Mouse (Mus musculus) induced T-regulatory cell, adult 2 months (primary cell): ENCODE measurements around the gene Cant1.
"Not testable (repeated sequence)": the region's sequence is repeated elsewhere in the genome, so short reads cannot be mapped to it uniquely, and the experiment has no call there.

Source experiments
- DNase-seq: peaks from one replicate; pipeline ENCODE4 v3.0.0-alpha.2; 2012; ENCODE audit warnings: low read depth

Gene Cant1

DNA sequence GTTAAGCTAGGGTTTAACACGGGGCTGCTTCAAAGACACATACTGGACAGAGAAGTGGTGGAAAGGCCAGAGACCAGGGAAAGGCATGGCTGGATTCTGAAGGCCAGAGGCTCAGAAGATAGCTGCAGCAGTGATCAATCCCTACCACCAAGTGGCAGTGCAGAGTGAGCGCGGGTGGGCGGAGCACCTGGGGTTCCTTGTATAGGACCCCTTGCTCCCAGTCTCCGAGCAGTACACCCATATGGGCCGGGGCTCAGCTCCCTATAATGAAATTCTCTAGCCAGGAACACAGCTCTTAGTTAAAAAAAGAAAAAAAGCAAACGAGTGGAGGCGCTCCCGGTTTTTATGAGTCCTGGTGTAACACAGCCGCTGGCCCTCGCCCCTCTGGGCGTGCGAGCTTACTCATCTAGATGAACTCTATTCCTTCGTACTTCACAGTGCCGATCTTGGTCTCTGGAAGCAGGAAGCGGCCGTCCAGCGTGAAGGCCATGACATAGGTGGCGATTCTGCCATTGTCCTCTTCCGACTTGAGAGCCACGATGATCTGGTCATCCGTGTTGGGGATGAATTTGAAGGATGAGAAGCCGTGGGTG is 11.5 kb downstream of the Cant1 start:
- DNase-seq = no peak

DNA sequence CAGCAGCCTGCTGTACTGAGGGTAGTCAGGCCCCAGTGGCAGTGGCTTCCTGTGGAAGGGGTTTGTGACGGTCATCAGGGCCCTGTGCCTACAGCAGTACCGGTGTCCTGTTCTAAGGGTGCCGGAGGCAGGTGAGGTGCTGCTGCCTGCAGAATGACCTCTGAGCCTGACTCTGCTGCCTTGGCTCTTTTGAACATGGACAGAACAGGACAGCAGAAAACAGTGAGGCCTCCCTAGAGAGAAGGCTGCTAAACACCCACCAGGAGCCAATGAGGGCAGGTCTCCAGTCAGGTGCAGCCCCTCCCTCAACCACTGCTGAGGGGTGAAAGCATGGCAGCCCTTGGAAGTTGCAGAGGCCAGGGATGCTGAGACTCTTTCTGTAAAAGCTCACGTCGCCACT is 12.4 kb downstream of the Cant1 start:
- DNase-seq = no peak

DNA sequence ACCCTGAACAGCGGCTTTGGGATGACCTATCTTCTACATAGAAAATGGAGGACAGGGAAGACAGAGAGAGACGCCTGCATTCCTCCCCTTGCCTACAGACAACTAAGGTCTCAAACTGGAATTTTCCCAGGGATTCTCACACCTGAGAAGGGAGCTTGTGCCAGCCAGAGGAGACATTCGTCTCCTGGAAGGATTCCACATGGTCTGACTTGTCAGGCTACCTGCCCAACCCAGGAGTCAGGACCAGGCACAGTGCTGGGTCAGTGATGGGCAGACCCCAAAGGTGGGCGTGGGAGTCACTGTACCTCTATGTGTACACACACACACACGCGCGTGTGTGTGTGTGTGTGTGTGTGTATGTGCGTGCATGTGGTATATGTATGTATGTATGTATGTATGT is 13.6 kb downstream of the Cant1 start:
- DNase-seq = no peak

DNA sequence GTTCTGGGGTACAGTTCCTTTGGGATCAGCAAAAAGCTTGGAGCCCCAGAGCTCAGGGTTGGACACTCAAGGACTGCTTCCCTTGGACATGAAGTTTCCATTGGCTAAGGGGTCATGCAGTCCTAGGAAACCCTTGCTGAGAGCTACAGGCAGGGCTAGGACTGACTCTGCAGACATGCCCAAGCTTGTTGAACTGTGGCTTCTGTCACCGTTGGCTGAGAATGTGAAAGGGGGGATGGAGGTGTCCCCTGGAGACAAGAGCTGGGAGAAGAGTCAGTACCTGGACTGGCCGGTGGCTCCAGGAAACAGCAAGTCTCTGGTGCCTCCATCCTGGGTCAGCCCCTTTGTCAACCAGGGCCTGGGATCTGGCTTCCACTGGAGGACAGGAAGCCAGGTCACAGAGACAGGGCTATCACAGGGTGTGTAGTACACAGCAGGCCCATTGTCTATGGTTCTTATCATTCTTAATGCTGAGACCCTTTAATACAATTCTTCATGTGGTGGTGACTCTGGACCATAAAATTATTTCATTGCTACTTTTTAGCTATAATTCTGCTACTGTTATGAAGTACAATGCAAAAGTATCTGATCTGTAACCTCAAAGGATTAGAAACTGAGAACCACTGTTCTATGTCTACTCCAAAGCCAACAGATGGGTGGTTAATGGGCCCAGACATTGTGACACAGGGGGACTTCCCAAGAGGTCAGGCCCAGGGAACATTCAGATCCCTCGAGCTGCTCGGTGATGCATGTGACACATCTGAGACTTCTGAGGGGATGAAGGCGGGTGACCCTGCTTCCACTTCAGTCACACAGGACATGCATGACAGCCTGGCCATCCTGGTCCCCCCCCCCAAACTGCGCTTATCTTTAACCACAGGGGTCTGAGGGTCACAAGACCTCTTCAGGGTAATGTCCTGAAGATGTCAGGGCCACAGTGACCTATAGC is 14.7 kb downstream of the Cant1 start:
- no peak for DNase-seq

DNA sequence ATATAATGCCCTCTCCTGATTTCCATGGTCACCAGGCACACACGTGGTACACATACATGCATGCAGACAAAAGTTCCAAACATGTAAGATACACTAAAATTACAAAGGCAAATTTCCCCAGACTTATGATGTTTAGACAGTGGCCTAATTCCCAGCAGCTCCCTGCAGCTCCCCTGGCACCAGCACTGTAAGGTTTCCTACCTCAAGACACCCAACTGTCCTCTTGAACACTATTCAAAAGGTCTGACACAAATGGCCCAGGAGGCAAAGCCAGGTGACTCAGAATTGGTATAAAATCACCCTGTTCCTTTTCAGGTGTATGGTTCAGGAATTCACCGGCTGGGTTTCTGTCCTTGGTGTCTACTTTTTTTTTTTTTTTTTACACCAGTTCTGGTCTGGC is 15.7 kb downstream of the Cant1 start:
- DNase-seq = no peak

DNA sequence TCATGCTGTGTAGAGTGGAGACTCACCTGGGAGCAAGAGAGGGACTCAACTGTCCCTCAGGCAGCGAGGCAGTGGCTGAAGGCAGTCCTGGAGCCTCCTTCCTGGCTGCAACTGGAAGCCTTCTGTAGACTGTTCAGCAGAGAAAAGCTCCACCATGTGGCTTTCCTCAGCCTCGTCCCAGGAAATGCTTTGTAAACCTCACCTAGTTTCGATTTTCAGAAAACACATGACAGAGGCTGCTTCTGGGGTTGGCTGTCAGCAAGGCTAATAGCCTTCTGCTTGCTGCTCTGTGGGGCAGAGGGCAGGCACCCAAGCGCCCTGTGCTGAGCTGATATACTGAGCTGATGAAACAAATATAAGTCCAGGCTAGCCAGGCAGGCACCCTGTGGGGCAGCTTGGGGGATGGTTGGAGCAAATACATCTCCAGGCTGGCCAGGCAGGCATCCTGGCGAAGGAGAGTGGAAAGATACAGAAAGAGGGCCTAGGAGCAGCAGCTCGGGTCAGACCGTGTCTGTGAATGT is 17.1 kb downstream of the Cant1 start, which contains the start of gene Lgals3bp:
Gene Lgals3bp, minus strand, starts transcription at position 333 of the 521 bp plus-strand sequence.
- peak; percentile 85 for DNase-seq

DNA sequence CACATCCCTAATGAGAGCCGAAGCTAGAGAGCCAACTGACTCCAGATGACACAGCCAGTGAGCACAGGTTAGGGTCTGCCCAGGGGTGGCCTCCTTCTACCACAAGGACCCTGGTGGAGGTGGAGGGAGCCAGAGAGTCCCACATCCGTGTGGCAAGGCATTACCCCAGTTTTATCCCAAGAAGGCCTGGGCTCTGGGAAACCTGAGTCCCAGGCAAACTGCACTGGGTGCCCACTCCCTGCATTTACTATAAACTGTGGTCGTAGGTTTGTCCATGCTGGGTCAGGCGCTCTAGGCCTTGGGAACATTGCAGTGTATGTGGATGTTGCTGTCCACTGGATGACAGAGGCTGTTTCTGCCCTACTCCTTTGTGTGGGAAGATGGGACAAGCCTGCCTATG is 17.7 kb downstream of the Cant1 start:
- DNase-seq = no peak

DNA sequence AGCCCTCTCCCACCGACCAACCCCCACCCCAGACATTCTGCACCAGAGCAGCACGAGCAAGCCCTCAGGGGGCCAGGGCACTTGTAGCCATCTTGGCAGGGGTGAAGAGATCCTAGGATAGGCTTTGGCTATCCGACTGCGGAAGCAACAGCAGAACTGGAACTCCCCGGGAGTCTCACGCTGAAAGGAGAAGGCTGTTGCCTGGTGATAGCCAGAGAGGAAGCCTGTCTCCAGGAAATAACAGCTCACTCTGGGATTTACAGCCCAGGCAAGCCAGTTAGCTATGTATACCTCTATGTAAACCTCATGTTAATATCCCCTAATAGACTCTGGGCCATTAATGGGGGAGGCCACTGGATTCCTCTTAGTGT is 18.3 kb downstream of the Cant1 start:
- no peak for DNase-seq

DNA sequence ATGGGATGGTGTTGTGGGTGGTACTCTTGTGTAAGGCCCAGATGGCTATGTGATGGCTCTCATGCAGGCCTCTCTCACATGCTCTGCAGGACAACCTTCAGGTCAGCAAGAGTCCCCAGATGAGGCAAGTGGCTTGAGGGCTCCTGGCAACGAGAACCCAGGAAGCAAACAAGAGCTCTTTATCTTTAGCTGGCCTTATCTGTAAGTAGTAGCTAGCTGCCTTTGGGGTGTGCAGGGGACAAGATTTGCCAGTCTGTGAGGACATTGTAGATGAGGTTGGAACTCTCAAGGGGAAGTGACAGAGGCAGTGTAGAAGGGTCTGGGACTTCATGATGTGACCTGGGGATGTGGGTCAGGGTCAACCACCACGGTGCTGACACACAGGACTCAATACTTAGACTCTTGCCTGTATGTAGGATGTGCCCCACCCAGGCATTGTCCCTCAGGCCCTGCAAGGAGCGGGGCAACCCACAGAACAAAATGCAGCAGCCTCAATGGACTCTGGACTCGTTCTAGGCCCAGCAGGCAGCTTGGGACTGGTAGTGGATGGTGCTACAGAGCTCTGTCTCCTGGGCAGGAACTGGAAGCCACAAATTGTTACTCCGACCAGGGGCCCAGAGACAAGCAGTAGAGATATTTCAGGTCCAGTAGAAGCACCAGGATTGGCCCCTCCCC is 18.9 kb downstream of the Cant1 start:
- DNase-seq = no peak

DNA sequence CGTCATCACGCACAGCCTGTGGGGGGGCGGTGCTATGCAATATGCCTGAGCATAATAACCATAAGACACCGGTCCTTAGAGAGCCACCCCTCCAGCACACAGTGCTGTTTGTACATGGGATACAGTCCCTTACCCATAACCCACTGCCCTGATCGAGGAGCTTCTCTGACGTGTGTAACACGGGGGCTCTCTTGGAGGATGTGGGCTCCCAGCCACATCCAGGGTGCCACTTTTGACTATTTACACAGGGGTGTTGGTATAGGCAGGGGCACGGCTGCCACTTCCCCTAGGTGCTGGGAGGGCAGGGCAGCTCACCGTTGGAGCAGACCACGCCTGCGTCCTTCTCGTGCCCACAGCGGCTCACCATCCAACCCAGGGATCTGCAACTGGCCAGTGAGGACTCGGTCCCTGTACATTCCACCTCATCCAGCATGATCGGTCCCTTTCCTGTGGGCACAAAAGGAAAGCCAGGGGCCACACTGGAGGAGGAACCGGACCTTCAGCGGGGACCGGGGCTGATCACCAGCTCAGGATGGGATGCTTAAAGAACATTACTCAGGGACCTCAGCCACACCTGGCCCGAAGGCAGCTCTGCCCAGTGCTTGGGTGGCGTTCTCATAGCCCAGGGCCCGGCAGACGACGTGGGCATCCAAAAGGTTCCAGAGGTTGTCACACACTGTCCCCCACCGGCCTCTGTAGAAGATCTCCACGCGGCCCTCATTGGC is 20.9 kb downstream of the Cant1 start:
- no peak for DNase-seq

DNA sequence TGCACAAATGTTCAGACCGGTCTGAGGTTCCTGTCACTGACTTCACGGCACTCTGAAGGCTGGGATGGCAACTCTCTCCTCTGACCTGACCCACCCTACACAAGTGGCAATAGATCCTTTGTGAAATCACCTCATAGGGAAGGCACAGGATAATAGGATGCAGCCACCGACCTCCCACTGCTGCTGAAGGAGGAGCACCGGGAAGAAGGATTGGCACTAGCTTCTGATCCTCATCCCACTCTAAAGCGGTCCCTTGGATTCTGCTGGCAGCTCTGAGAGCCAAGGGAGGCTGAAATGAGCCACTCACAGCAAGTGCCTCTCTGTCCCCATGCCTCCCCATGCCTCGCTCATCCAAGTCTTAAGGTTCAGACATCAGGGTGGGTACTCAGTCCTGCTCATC is 24.3 kb downstream of the Cant1 start:
- no peak for DNase-seq

DNA sequence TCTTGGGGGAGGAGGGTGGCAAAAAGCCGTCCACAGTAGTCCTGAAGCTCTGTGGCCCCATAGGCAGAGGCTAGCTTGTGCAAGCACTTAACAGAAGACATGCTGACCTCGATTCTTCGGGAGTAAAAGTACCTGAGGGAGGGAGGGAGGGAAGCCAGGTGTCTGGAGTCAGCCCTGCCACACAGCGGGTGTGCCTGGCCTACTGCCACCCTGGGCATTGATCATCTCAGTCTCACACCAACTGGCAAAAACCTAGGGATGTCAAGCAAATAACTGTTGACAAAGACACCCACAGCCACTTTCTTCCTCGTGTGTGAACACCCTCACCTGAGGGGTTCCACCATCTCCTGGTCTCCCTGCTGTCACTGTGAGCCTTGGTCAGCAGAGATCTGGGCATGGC is 24.9 kb downstream of the Cant1 start:
- DNase-seq = no peak

DNA sequence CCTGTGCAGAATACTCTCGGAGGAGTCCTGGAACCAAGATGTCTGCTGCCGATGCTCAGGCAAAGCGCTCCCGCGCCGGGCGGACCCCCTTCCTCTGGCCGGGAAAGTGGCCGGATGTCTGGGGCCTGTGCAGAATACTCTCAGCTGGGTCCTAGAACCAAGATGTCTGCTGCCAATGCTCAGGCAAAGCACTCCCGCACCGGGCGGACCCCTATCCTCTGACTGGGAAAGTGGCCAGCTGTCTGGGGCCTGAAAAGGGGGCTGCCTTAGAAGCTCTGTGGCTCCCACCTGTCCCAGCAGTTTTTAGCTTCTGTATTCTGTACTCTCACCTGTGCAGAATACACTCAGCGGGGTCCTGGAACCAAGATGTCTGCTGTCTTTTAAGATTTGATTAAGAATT is 31.1 kb downstream of the Cant1 start:
- DNase-seq = not testable (repeated sequence)

DNA sequence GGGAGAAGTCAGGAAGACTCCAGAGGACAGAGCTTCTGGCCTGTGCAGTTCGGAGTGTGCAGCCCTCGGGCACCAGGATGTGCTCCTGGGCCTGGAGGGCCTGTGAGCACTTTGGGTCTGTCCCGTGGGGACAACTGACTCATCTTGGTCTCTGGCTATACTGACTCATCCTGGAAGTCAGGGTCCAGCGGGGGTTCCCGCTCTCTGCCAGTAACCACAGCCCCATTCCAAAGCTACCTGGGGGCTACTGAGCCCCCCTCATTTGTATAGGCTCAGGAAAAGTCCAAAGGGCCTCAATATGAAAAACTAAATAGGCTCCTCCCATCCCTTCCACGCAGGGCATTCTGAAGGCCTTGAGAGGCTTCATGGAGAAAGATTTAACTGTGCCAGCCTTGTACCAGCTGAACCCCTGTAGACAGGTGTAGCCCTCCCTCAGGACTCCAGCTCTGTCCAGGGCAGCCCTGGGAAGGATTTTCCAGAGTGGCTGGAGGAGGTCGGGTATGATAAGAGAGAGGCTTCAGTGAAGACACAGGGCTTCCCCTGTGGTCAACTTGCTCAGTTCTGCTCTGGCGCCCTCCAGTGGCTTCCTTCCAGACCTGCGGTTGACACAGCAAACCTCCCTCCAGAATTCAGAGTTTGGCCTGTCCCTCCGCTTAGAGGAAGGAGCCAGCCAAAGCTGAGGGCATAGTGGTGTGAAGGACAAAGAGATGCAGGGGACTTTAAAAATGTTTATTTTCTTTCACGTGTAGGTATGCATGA is 39.5 kb downstream of the Cant1 start:
- DNase-seq = peak; percentile 87

DNA sequence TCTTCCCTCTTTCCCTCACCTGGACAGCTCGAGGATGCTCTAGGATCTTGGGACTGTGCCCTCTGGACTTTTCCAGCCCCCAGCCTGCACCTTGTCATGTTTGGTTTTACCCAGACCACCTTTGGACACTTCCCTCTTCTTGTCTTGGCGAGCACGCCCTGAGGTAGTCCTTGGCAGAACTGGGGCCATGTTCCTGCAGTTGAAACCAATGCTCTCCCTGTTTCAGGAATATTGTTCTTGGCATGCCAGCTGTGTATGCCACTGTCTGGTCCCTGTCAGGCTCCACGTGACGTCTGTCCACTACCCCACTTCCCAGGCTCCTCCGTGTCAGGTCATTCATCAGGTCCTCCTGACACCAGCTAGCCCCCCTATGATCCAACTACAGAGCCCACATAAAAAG is 40.2 kb downstream of the Cant1 start:
- no peak for DNase-seq

DNA sequence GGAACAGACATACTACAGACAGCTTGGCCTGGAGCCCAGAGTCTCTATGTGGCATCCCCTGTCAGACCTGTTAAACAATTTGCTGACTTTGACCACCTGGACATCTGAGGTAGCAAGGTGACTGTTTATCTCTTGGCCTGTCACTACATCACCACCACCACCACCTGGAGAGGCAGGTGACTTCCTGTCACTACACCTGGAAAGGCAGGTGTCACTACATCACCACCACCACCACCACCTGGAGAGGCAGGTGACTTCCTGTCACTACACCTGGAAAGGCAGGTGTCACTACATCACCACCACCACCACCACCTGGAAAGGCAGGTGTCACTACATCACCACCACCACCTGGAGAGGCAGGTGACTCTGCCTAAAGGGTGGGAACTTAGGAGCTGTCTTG is 42.6 kb downstream of the Cant1 start:
- DNase-seq = not testable (repeated sequence)

DNA sequence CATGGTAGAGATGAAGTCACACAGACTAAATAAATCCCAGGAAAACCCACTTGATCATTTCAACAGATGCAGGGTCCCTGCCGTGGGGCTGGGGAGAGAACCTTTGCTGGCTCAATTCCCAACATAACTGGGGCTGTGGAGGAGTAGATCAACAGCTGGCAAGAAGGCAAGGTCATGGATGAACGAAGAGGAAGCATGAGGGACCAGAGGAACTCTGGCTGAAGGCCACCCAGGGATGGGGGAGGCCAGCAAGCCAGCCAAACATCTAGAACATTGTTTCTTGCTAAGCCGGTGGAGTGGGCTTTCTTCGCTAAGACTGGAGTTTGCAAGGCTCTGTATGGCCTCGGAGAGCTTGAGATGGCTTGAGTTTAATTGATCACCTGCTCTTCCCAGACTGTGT is 43.0 kb downstream of the Cant1 start:
- no peak for DNase-seq

DNA sequence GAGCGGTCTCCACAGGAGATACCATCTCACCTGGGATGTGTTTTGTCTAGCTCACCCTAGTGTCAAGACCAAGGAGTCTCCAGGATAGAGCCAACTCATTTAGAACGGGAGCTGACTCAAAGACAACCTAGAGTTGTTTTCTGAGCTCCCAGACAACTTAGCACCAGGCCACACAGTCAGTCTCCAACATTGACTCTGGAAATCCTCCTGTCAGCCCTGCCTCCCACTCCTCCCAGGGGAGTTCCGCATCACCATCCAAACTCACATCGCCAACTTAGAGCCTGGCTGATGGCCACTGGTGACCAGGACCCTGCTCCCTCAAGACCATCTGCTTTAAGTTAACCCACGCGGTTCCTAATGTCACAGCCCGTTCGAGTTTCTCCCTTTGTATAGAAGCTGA is 43.4 kb downstream of the Cant1 start:
- no peak for DNase-seq

DNA sequence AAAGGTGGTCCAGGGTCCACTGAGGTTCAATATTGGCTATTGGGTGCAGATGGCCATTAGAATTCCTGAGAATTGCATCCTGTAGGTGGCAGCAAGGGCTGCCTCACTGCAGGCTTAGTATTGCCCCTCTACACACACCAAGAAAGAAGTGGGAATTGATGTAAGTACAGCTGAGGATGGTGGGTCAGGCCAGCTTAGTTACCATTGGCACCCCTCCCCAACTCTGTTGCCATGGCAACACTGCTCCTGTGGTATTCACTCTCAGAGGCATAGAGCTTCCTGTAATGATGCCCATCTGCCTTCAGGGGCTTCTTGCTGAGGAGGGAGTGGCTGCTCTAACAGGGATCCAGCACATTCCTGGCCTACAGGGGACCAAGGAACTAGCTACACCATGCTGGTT is 43.9 kb downstream of the Cant1 start:
- no peak for DNase-seq

DNA sequence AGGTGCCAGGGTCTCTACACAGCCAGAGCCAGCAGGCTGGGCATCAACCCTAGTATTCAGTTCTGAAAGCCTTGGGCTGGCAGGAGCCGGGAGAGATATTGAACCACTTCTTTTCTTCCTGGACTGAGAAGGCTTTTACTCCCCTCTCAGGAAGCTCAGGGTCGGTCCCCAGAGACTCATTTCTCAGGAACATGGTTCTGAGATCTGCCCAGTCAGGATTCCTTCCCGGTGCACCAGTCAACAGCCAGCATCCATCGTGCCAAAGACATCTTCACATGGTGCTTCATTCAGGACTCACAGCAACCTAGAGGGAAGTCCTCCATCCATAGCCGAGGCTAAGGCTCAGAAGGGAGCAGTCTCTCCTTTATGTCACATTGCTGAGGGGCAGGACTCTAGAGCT is 44.4 kb downstream of the Cant1 start:
- DNase-seq = no peak

DNA sequence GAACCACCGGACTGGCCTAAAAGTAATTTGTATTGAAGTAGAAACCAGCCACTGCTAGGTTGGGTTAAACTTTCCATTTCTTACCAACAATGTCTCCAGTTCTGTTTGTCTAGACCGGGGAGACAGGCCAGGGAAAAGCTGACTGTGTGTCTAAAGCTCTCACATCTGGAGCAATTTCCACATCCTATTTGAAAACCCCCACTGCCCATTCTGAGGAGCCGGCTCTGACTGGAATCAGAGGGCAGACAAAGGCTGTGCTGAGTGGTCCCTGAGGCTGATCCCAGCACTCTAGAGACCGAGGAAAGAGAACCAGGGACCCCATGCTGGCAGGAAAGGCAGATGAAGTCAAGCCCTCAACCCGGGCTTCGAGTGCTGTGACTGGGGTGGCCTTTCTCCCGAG is 46.2 kb downstream of the Cant1 start:
- DNase-seq = no peak
